Mouse (Mus musculus): ENCODE data around the gene Vill. TPM values are rescaled to one million over a fixed set of nuclear protein-coding genes. Genes with fewer than 3 reads are reported as not detected.

Gene Vill
- polyA plus RNA-seq, 1 experiment from 2014 or later, result 4.2 TPM

DNA sequence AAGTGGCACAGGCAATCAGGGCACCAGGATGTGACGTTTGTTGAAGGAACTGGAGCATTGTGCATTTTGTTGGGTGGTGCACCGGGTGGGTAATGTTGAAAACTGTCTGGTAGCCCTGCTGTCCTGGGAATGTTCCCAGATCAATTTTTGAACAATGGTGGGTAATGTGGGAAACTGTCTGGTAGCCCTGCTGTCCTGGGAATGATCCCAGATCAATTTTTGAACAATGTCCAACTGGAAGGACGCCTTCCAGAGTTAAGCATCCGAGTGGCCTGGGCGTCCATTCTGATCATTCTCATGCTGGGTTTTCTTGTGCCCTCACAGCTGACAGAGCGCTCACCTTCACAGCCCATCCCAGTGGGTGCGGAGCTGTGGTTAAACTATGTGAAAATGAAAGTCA, 25.2 kb upstream of the Vill start:
- ATAC-seq (ENCODE audit: low FRiP score), result no peak
- no peak overlapping the region for H3K4me2 ChIP-seq
- H3K27ac ChIP-seq, result no peak overlapping the region
- peaks cover 6% of the 10 kb centered on the region; the same call in 1 of the 2 replicates for H3K36me3 ChIP-seq
- H3K9ac ChIP-seq, result no peak overlapping the region
- 88% methylated on average over 7 of the region's 7 CpGs for WGBS
- H3K27me3 ChIP-seq, result no peaks in the 10 kb centered on the region
- H3K4me1 ChIP-seq (replicated peaks), result peaks cover 11% of the 10 kb centered on the region
- no peak overlapping the region for H3K4me3 ChIP-seq
- H3K9me3 ChIP-seq, result no peaks in the 10 kb centered on the region

DNA sequence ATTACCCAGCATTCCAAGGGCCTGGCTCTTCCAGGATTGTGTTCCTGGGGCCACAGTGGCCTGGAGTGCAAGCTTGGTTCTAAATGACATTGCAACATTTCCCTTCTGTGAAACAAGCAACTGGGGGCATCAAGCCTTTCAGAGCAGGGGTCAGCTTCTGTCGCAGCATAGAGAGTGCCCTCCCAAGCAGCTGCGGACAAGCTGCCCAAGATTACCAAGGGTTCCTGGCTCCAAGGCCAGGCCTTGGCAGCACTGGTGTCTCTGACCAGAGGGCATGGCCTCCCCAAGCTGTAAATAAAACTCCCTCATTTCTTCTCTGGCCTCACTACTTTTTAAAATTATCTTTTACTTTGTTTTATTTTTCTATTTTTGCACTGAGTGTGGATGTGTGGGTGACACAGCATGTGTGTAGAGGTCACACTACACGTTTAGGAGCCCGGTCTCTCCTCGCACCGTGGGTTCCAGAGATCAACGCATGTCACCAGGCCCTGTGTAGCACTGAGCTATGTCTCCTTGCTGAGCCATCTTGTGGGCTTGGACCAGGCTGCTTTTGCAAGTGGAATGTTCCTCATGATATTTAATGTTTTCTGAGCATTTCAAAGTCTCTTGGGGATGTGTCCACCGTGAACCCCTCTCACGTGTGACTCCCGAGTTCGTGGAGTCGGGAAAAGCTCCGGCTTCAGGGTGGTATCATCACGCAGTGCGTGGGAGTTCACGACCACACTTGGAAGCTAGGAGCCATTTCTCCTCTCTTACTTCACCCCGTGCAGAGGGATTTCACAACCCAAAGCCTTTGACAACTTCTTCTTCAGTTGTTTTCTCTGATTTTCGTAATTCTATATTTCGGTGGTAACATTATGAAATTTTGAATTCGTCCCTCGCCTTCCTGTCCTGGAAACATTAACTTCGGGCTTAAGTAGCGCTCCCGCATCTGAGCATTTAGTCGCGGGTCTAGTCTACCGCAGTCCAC, 24.1 kb upstream of the Vill start:
- Histone ChIP-seq H3K9ac (no peak overlapping the region), H3K27me3 (no peaks in the 10 kb centered on the region), H3K4me2 (no peak overlapping the region), H3K27ac (no peak overlapping the region), H3K4me3 (no peak overlapping the region), H3K9me3 (no peaks in the 10 kb centered on the region), H3K36me3 (peaks cover 6% of the 10 kb centered on the region; the same call in 1 of the 2 replicates), H3K4me1 (replicated peaks) (peaks cover 23% of the 10 kb centered on the region)
- WGBS, result 97% methylated on average over 27 of the region's 27 CpGs
- no peak for ATAC-seq (ENCODE audit: low FRiP score)

DNA sequence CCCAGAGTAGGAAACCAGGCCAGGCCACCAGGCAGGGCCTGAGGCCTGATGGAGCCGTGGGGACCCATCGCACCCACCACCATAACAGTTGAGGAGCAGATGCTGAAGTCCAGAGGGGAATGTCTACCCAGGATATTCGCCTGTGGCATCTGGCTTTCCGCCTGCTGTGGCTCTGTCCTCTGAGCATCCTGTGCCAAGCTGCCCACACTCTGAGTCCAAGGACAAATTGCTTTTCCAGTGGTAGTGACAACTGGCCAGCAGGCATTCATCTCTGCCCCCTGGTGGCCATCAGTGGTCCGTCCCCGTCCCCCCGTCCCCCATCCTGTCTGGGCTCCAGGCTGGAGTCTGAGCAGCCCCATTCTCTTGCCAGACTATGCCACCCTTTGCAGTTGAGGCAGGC, 23.0 kb upstream of the Vill start:
- Histone ChIP-seq H3K4me2 (no peak overlapping the region), H3K36me3 (peaks cover 6% of the 10 kb centered on the region; the same call in 1 of the 2 replicates), H3K27me3 (no peaks in the 10 kb centered on the region), H3K9me3 (no peaks in the 10 kb centered on the region), H3K4me3 (no peak overlapping the region), H3K9ac (no peak overlapping the region), H3K4me1 (replicated peaks) (peaks cover 34% of the 10 kb centered on the region), H3K27ac (no peak overlapping the region)
- no peak for ATAC-seq (ENCODE audit: low FRiP score)
- WGBS, result 56% methylated on average over 7 of the region's 7 CpGs

DNA sequence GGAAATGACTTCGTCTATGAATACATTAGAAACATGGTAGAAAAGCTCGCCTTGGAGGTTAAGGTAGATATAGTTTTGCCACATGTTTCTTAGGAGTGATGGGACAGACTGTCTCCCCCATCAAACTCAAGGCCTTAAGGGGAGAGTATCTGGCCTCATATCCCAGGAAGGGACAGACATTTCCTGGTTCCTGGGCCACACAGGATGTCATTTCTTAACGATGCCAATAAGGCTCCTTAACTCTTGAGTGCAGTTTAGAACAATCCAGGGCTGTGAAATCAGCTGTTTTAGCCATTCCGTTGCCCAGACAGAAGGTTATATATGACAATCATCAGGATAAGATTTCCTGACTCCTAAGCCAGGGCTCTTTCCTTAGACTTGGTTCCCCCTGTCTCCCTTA, 21.5 kb upstream of the Vill start:
- no peak for ATAC-seq (ENCODE audit: low FRiP score)
- H3K4me2 ChIP-seq, result no peak overlapping the region
- H3K27me3 ChIP-seq, result no peaks in the 10 kb centered on the region
- H3K9me3 ChIP-seq, result no peaks in the 10 kb centered on the region
- no peak overlapping the region for H3K4me3 ChIP-seq
- H3K36me3 ChIP-seq, result peaks cover 6% of the 10 kb centered on the region; the same call in 1 of the 2 replicates
- H3K27ac ChIP-seq, result no peak overlapping the region
- peaks cover 46% of the 10 kb centered on the region for H3K4me1 ChIP-seq (replicated peaks)
- no peak overlapping the region for H3K9ac ChIP-seq
- WGBS, result 91% methylated on average over 4 of the region's 4 CpGs

DNA sequence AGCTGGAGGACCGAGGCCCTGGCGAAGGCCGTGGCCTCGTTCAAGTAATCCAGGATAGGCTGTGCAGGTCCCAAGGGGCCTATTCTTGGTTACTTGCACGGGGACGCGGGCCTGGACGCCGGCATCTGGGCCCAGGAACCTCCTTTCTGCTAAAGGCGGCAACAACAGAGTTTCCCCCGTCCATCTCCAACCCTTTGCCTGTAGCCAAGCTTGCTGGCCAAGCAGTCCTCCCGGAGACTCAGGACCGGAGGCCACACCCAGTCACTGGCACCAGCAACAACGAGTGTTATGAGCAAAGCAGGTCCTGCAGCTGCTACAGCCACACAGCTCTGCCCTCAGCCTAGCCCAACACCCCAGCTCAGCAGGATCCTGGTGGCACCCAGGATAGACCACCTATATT, 20.8 kb upstream of the Vill start:
- H3K9ac ChIP-seq, result 0 out of 2 replicates have a peak overlapping the region, but pooled peaks have one; percentile 1
- ATAC-seq (ENCODE audit: low FRiP score), result no peak
- H3K27ac ChIP-seq, result peak overlapping the region; percentile 82
- H3K27me3 ChIP-seq, result no peaks in the 10 kb centered on the region
- 82% methylated on average over 14 of the region's 14 CpGs for WGBS
- peaks cover 52% of the 10 kb centered on the region for H3K4me1 ChIP-seq (replicated peaks)
- no peak overlapping the region for H3K4me3 ChIP-seq
- no peaks in the 10 kb centered on the region for H3K9me3 ChIP-seq
- H3K36me3 ChIP-seq, result peaks cover 6% of the 10 kb centered on the region; the same call in 1 of the 2 replicates
- H3K4me2 ChIP-seq, result no peak overlapping the region

DNA sequence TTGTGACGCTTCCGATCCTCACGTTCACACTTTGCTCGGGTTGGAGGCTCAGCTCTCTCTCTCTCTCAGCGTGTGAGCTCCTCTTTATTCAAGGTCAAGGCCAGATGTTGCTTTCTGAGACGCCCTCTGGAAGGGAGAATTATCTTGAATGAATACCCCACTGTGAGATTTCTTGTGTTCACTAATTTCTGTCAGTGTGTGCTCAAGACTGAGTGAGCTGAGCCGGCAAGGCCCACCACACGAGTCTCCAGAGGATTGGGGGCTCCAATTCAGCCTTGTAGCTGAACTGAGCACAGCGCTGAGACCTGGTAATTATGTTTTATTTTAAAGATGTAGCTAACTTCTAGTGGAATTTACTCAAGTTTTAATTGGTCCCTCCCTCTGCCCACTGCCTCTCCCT, 20.0 kb upstream of the Vill start:
- peaks cover 58% of the 10 kb centered on the region for H3K4me1 ChIP-seq (replicated peaks)
- H3K27ac ChIP-seq, result peak overlapping the region; percentile 82

DNA sequence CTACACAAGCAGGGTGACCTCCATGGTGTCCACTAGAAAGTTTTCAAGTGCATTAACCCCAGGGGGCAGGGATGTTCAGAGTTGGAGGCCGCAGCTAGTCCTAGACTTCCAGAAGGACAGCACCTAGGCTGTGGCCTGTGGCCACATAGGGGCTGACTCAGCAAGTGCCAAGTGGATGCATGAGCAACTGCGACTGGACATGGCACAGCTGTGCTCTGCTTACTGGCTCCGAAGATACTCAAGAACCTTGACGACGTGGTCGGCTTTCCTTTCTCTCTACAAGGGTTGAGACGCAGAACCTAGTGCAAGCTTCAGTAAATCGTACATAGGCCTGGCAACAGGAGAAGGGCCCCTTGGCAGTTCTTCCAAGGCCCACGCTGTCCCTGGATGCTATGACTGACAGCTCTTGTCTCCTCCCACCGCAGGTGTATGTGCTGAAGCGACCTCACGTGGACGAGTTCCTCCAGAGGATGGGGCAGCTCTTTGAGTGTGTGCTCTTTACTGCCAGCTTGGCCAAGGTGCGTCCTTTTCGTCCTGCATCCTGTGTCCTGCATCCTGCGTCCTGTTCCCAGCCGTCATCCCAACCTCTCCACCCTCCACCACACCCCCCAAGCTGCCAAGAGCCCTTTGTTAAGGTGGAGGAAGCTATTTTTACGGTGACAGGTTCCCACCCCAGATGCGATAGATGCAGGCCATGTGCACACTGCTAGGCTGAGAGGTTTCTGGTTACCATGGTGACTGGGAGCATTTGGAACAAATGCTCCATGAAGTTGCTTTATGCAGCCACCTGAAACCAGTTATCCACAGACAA, 19.3 kb upstream of the Vill start:
- ATAC-seq (ENCODE audit: low FRiP score), result peak; percentile 60
- Histone ChIP-seq H3K4me3 (no peak overlapping the region), H3K27me3 (no peaks in the 10 kb centered on the region), H3K4me2 (no peak overlapping the region), H3K9me3 (no peaks in the 10 kb centered on the region), H3K4me1 (replicated peaks) (peaks cover 58% of the 10 kb centered on the region), H3K36me3 (peaks cover 13% of the 10 kb centered on the region; the same call in 1 of the 2 replicates), H3K9ac (peak overlapping the region; percentile 35; the same call in 1 of the 2 replicates), H3K27ac (peak overlapping the region; percentile 82)
- 59% methylated on average over 19 of the region's 19 CpGs for WGBS

More for the DNA sequence above, 20.0 kb upstream of the Vill start:
- no peak overlapping the region for H3K9ac ChIP-seq
- no peaks in the 10 kb centered on the region for H3K9me3 ChIP-seq
- ATAC-seq (ENCODE audit: low FRiP score), result no peak
- WGBS, result 41% methylated on average over 9 of the region's 9 CpGs
- no peak overlapping the region for H3K4me3 ChIP-seq
- H3K27me3 ChIP-seq, result no peaks in the 10 kb centered on the region
- H3K36me3 ChIP-seq, result peaks cover 9% of the 10 kb centered on the region; the same call in 1 of the 2 replicates
- H3K4me2 ChIP-seq, result no peak overlapping the region

DNA sequence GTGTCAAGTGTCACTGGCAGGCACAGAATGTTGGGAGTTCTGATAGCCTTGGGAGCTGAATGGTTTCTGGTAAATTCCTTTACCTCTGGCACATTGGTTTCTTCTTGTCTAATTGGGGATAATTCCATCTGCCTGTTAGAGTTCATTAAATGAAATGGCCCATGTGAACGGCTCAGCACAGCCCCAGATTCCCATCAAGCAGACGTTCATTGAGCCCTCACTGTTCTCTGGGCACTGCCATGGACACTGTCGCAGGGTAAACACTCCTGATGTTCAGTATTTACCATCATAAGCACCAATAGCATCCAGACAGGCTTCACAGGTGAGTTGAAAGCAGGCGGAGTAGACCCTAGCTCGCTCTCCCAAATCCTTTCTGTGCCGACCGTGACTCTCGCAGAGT, 18.5 kb upstream of the Vill start:
- no peak for ATAC-seq (ENCODE audit: low FRiP score)
- 76% methylated on average over 8 of the region's 8 CpGs for WGBS

DNA sequence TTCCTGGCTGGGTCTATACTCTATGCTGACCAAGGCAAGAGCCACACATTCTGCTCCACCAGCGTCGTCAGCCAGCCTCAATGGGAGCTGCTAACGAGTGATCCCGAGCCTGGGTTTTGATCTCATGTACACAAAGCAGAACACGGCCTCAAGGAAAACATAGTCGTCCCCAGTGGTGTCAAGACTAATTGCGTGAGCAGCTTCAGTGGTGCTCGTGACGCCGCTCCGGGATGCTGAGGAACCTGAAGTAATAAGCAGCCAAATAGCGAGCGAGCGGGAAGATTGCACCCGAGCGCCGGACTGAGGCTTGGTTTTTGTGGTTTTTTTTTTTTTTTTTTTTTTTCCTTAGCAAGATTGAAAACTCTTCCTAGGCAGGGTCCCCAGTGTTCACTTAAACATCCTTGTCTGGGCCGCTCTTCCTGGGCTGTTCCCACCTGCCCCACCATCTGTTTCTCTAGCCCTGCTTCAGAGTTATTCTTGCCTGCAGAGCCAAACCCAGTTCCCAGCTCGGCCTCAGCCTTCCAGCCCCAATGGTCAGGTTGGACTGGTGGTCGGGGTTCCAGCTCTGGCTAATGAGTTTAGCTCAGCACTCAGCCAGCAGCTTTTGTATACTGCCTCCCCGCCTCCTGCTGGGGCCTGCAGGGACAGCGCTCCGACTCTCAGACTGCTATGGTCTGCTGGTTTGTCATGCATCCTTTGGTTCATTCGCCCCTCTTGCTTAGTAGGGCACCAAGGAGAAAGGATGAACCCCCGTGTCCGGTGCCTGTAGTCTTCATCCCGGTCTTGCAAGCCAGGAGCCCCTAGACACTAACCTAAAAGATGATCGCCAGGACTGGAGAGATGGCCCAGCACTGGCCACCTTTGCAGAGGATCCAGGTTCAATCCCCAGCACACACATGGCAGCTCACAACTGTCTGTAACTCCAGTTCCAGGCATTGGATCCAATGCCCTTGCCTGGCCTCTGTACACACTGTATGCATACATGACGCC, 17.6 kb upstream of the Vill start:
- Histone ChIP-seq H3K4me3 (no peak overlapping the region), H3K4me1 (replicated peaks) (peaks cover 58% of the 10 kb centered on the region), H3K4me2 (no peak overlapping the region), H3K27ac (peak overlapping the region; percentile 82), H3K9me3 (no peaks in the 10 kb centered on the region), H3K36me3 (peaks cover 18% of the 10 kb centered on the region; the same call in 1 of the 2 replicates), H3K27me3 (no peaks in the 10 kb centered on the region), H3K9ac (no peak overlapping the region)
- 53% methylated on average over 29 of the region's 29 CpGs for WGBS
- ATAC-seq (ENCODE audit: low FRiP score), result no peak

More for the DNA sequence above, 18.5 kb upstream of the Vill start:
- H3K9me3 ChIP-seq, result no peaks in the 10 kb centered on the region
- H3K4me1 ChIP-seq (replicated peaks), result peaks cover 58% of the 10 kb centered on the region
- H3K4me2 ChIP-seq, result no peak overlapping the region
- no peak overlapping the region for H3K4me3 ChIP-seq
- peak overlapping the region; percentile 82 for H3K27ac ChIP-seq
- H3K9ac ChIP-seq, result no peak overlapping the region
- no peaks in the 10 kb centered on the region for H3K27me3 ChIP-seq
- peaks cover 14% of the 10 kb centered on the region; the same call in 1 of the 2 replicates for H3K36me3 ChIP-seq

DNA sequence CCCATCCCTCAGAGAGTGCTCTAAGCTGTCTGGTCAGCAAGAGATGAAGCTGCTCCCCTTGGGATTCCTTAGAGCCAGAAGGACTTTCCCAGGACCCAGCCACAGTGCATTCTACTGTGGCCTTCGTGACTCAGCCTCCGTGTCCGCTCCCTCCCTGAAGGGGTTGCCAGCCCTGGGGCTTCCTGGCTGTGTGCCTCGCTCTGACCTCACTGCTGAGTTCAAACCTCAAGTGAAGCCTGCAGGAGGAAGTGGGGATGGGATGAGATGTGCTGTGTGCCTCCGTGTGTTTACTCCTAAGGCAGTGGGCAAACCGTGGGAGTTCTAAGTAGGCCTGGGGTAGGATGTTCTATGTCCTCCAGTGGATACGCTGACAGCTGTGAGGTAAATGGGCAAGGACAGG, 16.7 kb upstream of the Vill start:
- Histone ChIP-seq H3K9ac (no peak overlapping the region), H3K27ac (peak overlapping the region; percentile 53; the same call in 1 of the 2 replicates), H3K4me3 (no peak overlapping the region), H3K27me3 (no peaks in the 10 kb centered on the region), H3K4me1 (replicated peaks) (peaks cover 64% of the 10 kb centered on the region), H3K36me3 (peaks cover 23% of the 10 kb centered on the region), H3K9me3 (no peaks in the 10 kb centered on the region), H3K4me2 (no peak overlapping the region)
- WGBS, result 70% methylated on average over 7 of the region's 7 CpGs
- ATAC-seq (ENCODE audit: low FRiP score), result no peak

DNA sequence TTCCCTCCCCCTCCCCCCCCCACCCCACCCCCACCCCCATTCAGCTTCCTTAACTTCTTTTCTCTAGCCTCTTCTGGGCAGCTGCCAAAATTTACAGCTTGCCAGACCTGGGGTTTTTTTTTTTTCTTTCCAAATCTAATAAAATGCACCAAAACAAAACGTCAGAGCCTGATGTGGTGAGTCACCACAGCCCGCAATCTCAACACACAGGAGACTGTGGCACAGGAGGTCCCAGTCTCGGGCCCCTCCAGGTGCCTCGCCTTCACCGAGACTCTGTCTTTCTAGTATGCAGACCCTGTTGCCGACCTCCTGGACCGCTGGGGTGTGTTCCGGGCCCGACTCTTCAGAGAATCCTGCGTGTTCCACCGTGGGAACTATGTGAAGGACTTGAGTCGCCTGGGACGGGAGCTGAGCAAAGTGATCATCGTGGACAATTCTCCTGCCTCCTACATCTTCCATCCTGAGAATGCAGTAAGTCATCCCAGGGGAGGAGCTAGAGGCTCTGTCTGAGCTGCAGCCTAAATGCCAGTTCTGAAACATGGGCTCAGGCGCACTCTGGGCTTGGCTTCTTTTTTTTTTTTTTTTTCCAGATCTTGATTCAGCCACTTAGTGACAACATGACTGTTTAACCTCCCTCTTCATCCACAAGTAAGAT, 15.4 kb upstream of the Vill start:
- no peaks in the 10 kb centered on the region for H3K9me3 ChIP-seq
- H3K4me1 ChIP-seq (replicated peaks), result peaks cover 53% of the 10 kb centered on the region
- H3K4me3 ChIP-seq, result no peak overlapping the region
- no peak overlapping the region for H3K9ac ChIP-seq
- H3K27me3 ChIP-seq, result no peaks in the 10 kb centered on the region
- peak overlapping the region; percentile 35; the same call in 1 of the 2 replicates for H3K27ac ChIP-seq
- H3K36me3 ChIP-seq, result peaks cover 29% of the 10 kb centered on the region
- WGBS, result 71% methylated on average over 15 of the region's 15 CpGs
- no peak overlapping the region for H3K4me2 ChIP-seq
- ATAC-seq (ENCODE audit: low FRiP score), result no peak
